Mouse (Mus musculus) kidney, adult 18-20 months (tissue): ENCODE data around the gene Sco2.

ENCODE experiments used
- DNase-seq: peaks from one replicate; pipeline ENCODE4 v3.0.0; 2021

Gene Sco2

GRCm38 (mm10) chr15:89322670-89323522 is 50.8 kb downstream of the Sco2 start, which contains the start of gene Adm2:
Gene Adm2 (plus strand): TSS chr15:89322720.
- DNase-seq, result no peak
